Mouse (Mus musculus) brain, embryonic 14.5 days (tissue): ENCODE data around the gene Dach1.

ENCODE experiments used
- CTCF ChIP-seq: fragments of 200-500 bp; IDR thresholded peaks from 2 replicates; pipeline ENCODE4 v1.5.1; 2012; ENCODE audit warnings: inconsistent platforms, mild to moderate bottlenecking, moderate library complexity, borderline replicate concordance; ENCODE audit not compliant: insufficient read depth, insufficient read length; ENCODE audit errors: extremely low read depth
- POLR2A ChIP-seq: fragments of 200-500 bp; IDR thresholded peaks from 2 replicates; pipeline ENCODE4 v1.6.1; 2012; ENCODE audit warnings: mild to moderate bottlenecking, inconsistent platforms, borderline replicate concordance; ENCODE audit not compliant: poor library complexity, insufficient read depth, insufficient read length, severe bottlenecking; ENCODE audit errors: extremely low read depth

DNA sequence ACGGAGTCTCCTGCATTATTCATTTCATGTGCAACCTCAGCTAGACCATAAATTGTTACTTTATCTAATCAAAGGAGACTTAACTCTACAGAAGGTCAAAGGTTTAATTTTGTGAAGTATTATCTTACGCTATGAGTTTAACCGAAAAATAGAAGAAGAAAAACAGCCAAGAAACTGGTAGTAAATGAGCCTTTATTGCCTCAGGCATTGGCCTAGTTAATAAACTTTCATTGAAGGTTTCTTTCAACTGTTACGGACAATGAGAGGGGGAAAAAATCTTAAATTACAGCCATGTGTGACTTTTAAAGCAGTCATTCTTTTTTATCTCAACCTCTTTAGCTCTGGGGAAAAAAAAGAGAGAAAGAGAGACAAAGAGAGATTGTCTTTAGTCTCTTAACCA is 188.7 kb downstream of the Dach1 start:
- no peak for TF ChIP-seq CTCF
- no peak for TF ChIP-seq POLR2A
